Mouse (Mus musculus): Measurements from ENCODE around the gene Cnbd2. TPM values are rescaled to one million over a fixed set of nuclear protein-coding genes. Genes with fewer than 3 reads are reported as not detected.

The Cnbd2 gene
- 1.1 and 1.7 TPM in 2 replicates for polyA plus RNA-seq (2015; fragmentation: Nextera tagmentation; extraction: Ambion mirVana)

GRCm38 (mm10) chr2:156312297-156312897 lies at the start of gene Cnbd2, which contains the start of gene Scand1:
Gene Cnbd2 (plus strand): TSS chr2:156312299.
Gene Scand1 (minus strand): TSS chr2:156312704.
- Histone ChIP-seq H3K36me3 (peaks cover 8% of the 10 kb centered on the region; the same call in 1 of the 2 replicates), H3K4me1 (replicated peaks) (peaks cover 27% of the 10 kb centered on the region), H3K9me3 (replicated peaks) (no peaks in the 10 kb centered on the region), H3K27ac (peak within 1 kb of the TSS; percentile 93), H3K9ac (peak within 1 kb of the TSS; percentile 93), H3K4me2 (peak within 1 kb of the TSS; percentile 87), H3K27me3 (no peaks in the 10 kb centered on the region), H3K4me3 (replicated peaks) (peak within 1 kb of the TSS; percentile 93)
- ATAC-seq (ENCODE audit: low read depth) (peak; percentile 87), DNase-seq (peak; percentile 72)
- WGBS (ENCODE audit: insufficient replicate concordance): under 1% methylated on average over 48 of the region's 49 CpGs

GRCm38 (mm10) chr2:156263204-156263893 lies 48.8 kb upstream of the Cnbd2 start:
- no peaks in the 10 kb centered on the region for H3K27me3 ChIP-seq
- H3K4me3 ChIP-seq (replicated peaks): no peak overlapping the region
- H3K36me3 ChIP-seq: peaks cover 37% of the 10 kb centered on the region
- DNase-seq (no peak), ATAC-seq (ENCODE audit: low read depth) (no peak)
- peaks cover 5% of the 10 kb centered on the region for H3K4me1 ChIP-seq (replicated peaks)
- WGBS (ENCODE audit: insufficient replicate concordance): 73% methylated on average over 4 of the region's 4 CpGs
- no peaks in the 10 kb centered on the region for H3K9me3 ChIP-seq (replicated peaks)
- no peak overlapping the region for H3K27ac ChIP-seq
- H3K9ac ChIP-seq: no peak overlapping the region
- no peak overlapping the region for H3K4me2 ChIP-seq

GRCm38 (mm10) chr2:156267636-156268035 lies 44.5 kb upstream of the Cnbd2 start:
- no peak overlapping the region for H3K27ac ChIP-seq
- H3K4me1 ChIP-seq (replicated peaks): no peaks in the 10 kb centered on the region
- no peak overlapping the region for H3K9ac ChIP-seq
- no peaks in the 10 kb centered on the region for H3K9me3 ChIP-seq (replicated peaks)
- no peaks in the 10 kb centered on the region for H3K27me3 ChIP-seq
- no peak for DNase-seq
- H3K36me3 ChIP-seq: peaks cover 10% of the 10 kb centered on the region
- no peak overlapping the region for H3K4me2 ChIP-seq
- no peak for ATAC-seq (ENCODE audit: low read depth)
- 77% methylated on average over 8 of the region's 9 CpGs for WGBS (ENCODE audit: insufficient replicate concordance)
- H3K4me3 ChIP-seq (replicated peaks): no peak overlapping the region

- Histone ChIP-seq H3K4me1 (replicated peaks) (no peaks in the 10 kb centered on the region), H3K4me2 (no peak overlapping the region), H3K27ac (no peak overlapping the region), H3K9ac (no peak overlapping the region), H3K27me3 (no peaks in the 10 kb centered on the region), H3K4me3 (replicated peaks) (no peak overlapping the region), H3K36me3 (peaks cover 22% of the 10 kb centered on the region), H3K9me3 (replicated peaks) (no peaks in the 10 kb centered on the region)
- ATAC-seq (ENCODE audit: low read depth) (no peak), DNase-seq (no peak)
- WGBS (ENCODE audit: insufficient replicate concordance): 88% methylated on average over 6 of the region's 6 CpGs
These were observed 39.5 kb upstream of the Cnbd2 start for GRCm38 (mm10) chr2:156272553-156272952.

GRCm38 (mm10) chr2:156278226-156279017 lies 33.7 kb upstream of the Cnbd2 start:
- H3K9me3 ChIP-seq (replicated peaks): no peaks in the 10 kb centered on the region
- no peak overlapping the region for H3K4me3 ChIP-seq (replicated peaks)
- DNase-seq (peak; percentile 59), ATAC-seq (ENCODE audit: low read depth) (peak; percentile 63)
- H3K4me1 ChIP-seq (replicated peaks): peaks cover 12% of the 10 kb centered on the region
- WGBS (ENCODE audit: insufficient replicate concordance): 20% methylated on average over 4 of the region's 4 CpGs
- peaks cover 18% of the 10 kb centered on the region for H3K36me3 ChIP-seq
- no peak overlapping the region for H3K27ac ChIP-seq
- no peaks in the 10 kb centered on the region for H3K27me3 ChIP-seq
- H3K9ac ChIP-seq: no peak overlapping the region
- H3K4me2 ChIP-seq: no peak overlapping the region

GRCm38 (mm10) chr2:156281227-156281626 lies 30.9 kb upstream of the Cnbd2 start:
- 79% methylated on average over 4 of the region's 4 CpGs for WGBS (ENCODE audit: insufficient replicate concordance)
- H3K9me3 ChIP-seq (replicated peaks): no peaks in the 10 kb centered on the region
- peaks cover 12% of the 10 kb centered on the region for H3K4me1 ChIP-seq (replicated peaks)
- peaks cover 12% of the 10 kb centered on the region; the same call in 1 of the 2 replicates for H3K36me3 ChIP-seq
- H3K27me3 ChIP-seq: no peaks in the 10 kb centered on the region
- ATAC-seq (ENCODE audit: low read depth): no peak
- no peak overlapping the region for H3K4me2 ChIP-seq
- no peak overlapping the region for H3K4me3 ChIP-seq (replicated peaks)
- H3K27ac ChIP-seq: no peak overlapping the region
- no peak overlapping the region for H3K9ac ChIP-seq
- no peak for DNase-seq

GRCm38 (mm10) chr2:156285161-156285560 lies 26.9 kb upstream of the Cnbd2 start:
- WGBS (ENCODE audit: insufficient replicate concordance): 59% methylated on average over 2 of the region's 2 CpGs
- ATAC-seq (ENCODE audit: low read depth): no peak
- peaks cover 28% of the 10 kb centered on the region for H3K36me3 ChIP-seq

GRCm38 (mm10) chr2:156286733-156287132 lies 25.4 kb upstream of the Cnbd2 start:
- Histone ChIP-seq H3K4me3 (replicated peaks) (no peak overlapping the region), H3K4me2 (no peak overlapping the region), H3K27ac (no peak overlapping the region), H3K9me3 (replicated peaks) (no peaks in the 10 kb centered on the region), H3K4me1 (replicated peaks) (no peaks in the 10 kb centered on the region), H3K27me3 (no peaks in the 10 kb centered on the region), H3K9ac (no peak overlapping the region), H3K36me3 (peaks cover 29% of the 10 kb centered on the region)
- ATAC-seq (ENCODE audit: low read depth) (no peak), DNase-seq (no peak)
- WGBS (ENCODE audit: insufficient replicate concordance): 82% methylated on average over 4 of the region's 4 CpGs

More at GRCm38 (mm10) chr2:156285161-156285560, 26.9 kb upstream of the Cnbd2 start:
- Histone ChIP-seq H3K27ac (no peak overlapping the region), H3K27me3 (no peaks in the 10 kb centered on the region), H3K9ac (no peak overlapping the region), H3K4me3 (replicated peaks) (no peak overlapping the region), H3K4me2 (no peak overlapping the region), H3K9me3 (replicated peaks) (no peaks in the 10 kb centered on the region), H3K4me1 (replicated peaks) (no peaks in the 10 kb centered on the region)
- DNase-seq: no peak

GRCm38 (mm10) chr2:156288222-156288621 lies 23.9 kb upstream of the Cnbd2 start:
- H3K4me3 ChIP-seq (replicated peaks): no peak overlapping the region
- no peaks in the 10 kb centered on the region for H3K9me3 ChIP-seq (replicated peaks)
- H3K27ac ChIP-seq: no peak overlapping the region
- H3K4me1 ChIP-seq (replicated peaks): no peaks in the 10 kb centered on the region
- H3K27me3 ChIP-seq: no peaks in the 10 kb centered on the region
- no peak overlapping the region for H3K4me2 ChIP-seq
- WGBS (ENCODE audit: insufficient replicate concordance): 79% methylated on average over 2 of the region's 2 CpGs
- ATAC-seq (ENCODE audit: low read depth) (no peak), DNase-seq (no peak)
- no peak overlapping the region for H3K9ac ChIP-seq
- H3K36me3 ChIP-seq: peaks cover 33% of the 10 kb centered on the region

GRCm38 (mm10) chr2:156289552-156290160 lies 22.4 kb upstream of the Cnbd2 start:
- Histone ChIP-seq H3K36me3 (peaks cover 45% of the 10 kb centered on the region), H3K9me3 (replicated peaks) (no peaks in the 10 kb centered on the region), H3K4me3 (replicated peaks) (no peak overlapping the region), H3K9ac (no peak overlapping the region), H3K27me3 (no peaks in the 10 kb centered on the region), H3K4me1 (replicated peaks) (no peaks in the 10 kb centered on the region), H3K27ac (no peak overlapping the region), H3K4me2 (no peak overlapping the region)
- WGBS (ENCODE audit: insufficient replicate concordance): 78% methylated on average over 2 of the region's 2 CpGs
- ATAC-seq (ENCODE audit: low read depth) (no peak), DNase-seq (no peak)

- Histone ChIP-seq H3K9ac (no peak overlapping the region), H3K4me2 (no peak overlapping the region), H3K4me1 (replicated peaks) (peaks cover 4% of the 10 kb centered on the region), H3K9me3 (replicated peaks) (no peaks in the 10 kb centered on the region), H3K36me3 (peaks cover 47% of the 10 kb centered on the region), H3K4me3 (replicated peaks) (no peak overlapping the region), H3K27me3 (no peaks in the 10 kb centered on the region), H3K27ac (no peak overlapping the region)
- DNase-seq (no peak), ATAC-seq (ENCODE audit: low read depth) (no peak)
- 52% methylated on average over 1 of the region's 1 CpGs for WGBS (ENCODE audit: insufficient replicate concordance)
These were observed 20.1 kb upstream of the Cnbd2 start for GRCm38 (mm10) chr2:156291998-156292397.
